Mouse (Mus musculus): ENCODE measurements around the gene Ulk4. TPM values are rescaled to one million over a fixed set of nuclear protein-coding genes. Genes with fewer than 3 reads are reported as not detected.
"Not testable (repeated sequence)": the region's sequence is repeated elsewhere in the genome, so short reads cannot be mapped to it uniquely, and the experiment has no call there.

Ulk4 gene
- polyA plus RNA-seq, 1 experiment = 0.43 TPM

GRCm38 (mm10) chr9:121204149-121204800, 72.7 kb downstream of the Ulk4 start:
- 82% methylated on average over 14 of the region's 14 CpGs for WGBS
- DNase-seq (ENCODE audit: low read depth, low spot score) = no peak

- no peak for DNase-seq (ENCODE audit: low read depth, low spot score)
- 88% methylated on average over 1 of the region's 1 CpGs for WGBS
Measured at GRCm38 (mm10) chr9:121203686-121204085, 73.3 kb downstream of the Ulk4 start.

DNA sequence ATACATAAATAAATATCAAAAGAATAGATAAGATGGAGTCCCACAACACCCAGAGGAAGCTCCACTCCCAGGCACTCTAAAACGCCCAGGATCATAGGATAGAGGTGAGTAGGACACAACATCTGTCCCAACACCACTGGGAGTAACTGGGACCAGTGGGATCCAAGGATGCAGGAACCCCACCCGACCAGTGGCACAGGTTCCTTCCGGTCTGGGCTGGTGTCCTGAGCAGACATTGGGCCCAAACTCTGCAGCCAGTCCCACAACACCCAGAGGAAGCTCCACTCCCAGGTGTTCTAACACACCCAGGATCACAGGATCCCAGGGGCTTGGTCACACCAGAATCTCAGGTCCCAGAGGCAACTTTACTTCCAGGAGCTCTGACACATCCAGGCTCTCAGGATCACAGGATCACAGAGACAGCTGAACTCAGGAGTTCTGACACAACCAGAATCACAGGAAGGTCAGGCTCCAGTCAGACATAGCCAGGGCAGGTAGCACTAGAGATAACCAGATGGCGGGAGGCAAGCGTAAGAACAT, 77.8 kb downstream of the Ulk4 start:
- not testable (repeated sequence) for DNase-seq (ENCODE audit: low read depth, low spot score)
- 83% methylated on average over 5 of the region's 5 CpGs for WGBS

DNA sequence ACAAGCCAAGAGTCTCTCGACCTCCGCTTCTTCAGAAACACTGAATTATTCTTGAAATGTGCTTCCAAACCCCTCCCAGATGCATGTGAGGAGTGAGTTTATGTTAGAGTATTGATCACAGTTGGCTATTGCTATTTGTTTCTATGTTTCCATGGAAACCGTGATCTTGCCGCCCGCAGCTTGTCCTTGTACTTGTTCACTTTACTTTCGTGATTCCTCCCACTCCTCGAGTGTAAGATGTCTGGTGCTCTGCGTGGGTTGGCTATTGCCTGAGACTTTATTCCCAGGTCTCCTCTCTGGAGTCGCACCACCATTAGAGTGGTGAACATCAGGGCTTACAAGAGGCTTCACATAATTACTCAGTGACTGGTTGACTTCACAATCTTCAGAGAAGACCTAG, 80.5 kb downstream of the Ulk4 start:
- DNase-seq (ENCODE audit: low read depth, low spot score) = no peak
- WGBS = 89% methylated on average over 9 of the region's 9 CpGs

DNA sequence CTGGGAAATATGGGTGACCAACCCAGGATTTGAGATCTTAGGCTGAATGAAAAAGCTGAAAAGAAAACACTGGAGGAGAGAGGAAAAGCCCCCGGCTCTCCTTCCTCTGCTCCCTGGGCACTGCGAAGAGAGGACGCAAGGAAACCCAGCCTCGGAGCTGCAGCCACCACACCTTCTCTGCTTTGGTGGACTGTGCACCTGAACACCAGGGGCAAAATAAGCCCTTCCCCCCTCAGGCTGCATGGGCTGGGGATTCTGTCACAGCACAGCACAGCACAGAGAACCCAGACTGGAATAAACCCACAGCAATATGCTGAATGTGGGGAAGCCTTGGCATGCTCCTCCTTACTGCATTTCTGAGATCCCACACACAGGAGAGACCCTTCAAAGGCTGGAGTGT, 81.9 kb downstream of the Ulk4 start:
- 94% methylated on average over 4 of the region's 4 CpGs for WGBS
- no peak for DNase-seq (ENCODE audit: low read depth, low spot score)

GRCm38 (mm10) chr9:121192601-121193370, 84.2 kb downstream of the Ulk4 start:
- 91% methylated on average over 26 of the region's 26 CpGs for WGBS
- no peak for DNase-seq (ENCODE audit: low read depth, low spot score)

DNA sequence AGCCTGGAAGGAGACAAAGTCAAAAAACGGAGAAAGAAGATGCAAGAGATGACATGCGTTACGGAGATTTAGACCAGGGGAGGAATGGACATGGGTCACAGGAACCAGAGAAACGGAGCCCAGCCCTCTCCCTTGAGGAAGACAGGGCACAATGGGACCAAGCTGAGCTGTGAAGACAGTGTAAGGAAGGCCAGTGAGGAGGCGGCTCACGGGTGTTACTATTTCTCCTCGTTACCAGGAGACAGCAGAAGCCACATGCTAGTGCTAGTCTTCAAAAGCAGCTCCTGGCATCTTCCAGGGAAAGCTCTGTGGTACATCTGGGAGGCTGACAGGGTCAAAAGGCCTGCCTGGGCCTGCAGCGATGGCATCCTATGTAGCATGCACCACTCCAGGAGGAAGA, 89.2 kb downstream of the Ulk4 start:
- no peak for DNase-seq (ENCODE audit: low read depth, low spot score)
- WGBS = 88% methylated on average over 8 of the region's 8 CpGs

- 45% methylated on average over 6 of the region's 6 CpGs for WGBS
- no peak for DNase-seq (ENCODE audit: low read depth, low spot score)
Measured at GRCm38 (mm10) chr9:121185796-121186195, 91.2 kb downstream of the Ulk4 start.

DNA sequence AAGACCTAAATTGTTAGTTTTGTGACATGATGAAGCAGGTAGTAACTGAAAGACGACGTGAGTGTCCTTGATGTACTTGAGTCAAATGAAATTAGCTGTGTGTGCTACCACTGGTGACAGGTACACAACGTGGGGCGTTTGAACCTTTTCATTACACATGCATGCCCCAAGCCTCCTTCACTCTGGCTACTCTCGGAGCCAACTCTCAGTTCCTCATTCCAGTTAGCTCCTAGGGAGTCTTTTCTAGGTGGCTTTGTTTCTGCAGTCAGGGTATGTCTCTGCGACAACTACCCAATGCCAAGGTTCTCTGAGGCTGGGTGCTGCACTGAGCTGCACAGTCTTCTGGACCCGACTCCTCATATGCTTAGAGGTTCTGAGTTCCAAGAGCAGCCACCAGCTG, 100.6 kb downstream of the Ulk4 start:
- WGBS = 89% methylated on average over 7 of the region's 7 CpGs
- no peak for DNase-seq (ENCODE audit: low read depth, low spot score)

- WGBS = 91% methylated on average over 11 of the region's 11 CpGs
- DNase-seq (ENCODE audit: low read depth, low spot score) = no peak
Measured at GRCm38 (mm10) chr9:121175201-121175600, 101.8 kb downstream of the Ulk4 start.

DNA sequence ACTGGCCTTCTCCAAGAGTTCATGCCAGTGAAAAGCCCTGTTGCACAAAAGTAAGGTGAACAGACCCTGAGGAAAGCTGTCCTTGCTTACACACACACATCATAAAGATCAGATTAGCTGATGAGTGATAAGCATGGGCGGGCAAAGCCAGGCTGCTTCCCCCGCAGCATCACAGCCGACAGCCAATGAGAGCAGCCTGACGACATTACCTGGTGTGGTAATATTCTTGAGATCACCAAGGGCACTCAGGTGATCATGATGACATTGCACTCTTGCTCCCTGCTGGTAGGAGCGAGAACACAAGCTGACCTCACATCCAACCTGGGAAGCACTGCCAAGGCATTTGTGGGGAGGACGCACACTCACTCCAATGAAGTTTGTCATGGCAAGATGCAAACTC, 104.9 kb downstream of the Ulk4 start:
- WGBS = 58% methylated on average over 6 of the region's 6 CpGs
- no peak for DNase-seq (ENCODE audit: low read depth, low spot score)

- WGBS = 54% methylated on average over 6 of the region's 6 CpGs
- DNase-seq (ENCODE audit: low read depth, low spot score) = no peak
Measured at GRCm38 (mm10) chr9:121171609-121172008, 105.4 kb downstream of the Ulk4 start.

GRCm38 (mm10) chr9:121164607-121165006, 112.4 kb downstream of the Ulk4 start:
- 87% methylated on average over 7 of the region's 7 CpGs for WGBS
- DNase-seq (ENCODE audit: low read depth, low spot score) = no peak

DNA sequence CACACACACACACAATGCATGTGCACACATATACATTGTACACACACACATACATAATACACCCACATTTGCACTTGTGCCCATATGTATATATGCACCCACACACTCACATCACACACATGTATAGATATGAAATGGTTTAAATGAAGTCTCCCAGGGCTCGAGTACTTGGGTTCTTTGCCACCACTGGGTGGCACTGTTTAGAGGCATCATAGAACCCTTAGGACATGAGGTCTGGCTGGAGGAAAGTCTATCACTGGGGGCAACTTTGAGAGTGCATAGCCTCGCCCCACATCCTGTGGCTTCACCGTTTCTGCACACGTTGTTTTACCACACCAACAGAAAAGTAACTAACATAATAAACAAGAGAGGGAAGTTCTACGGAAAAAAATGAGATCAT, 114.2 kb downstream of the Ulk4 start:
- DNase-seq (ENCODE audit: low read depth, low spot score) = peak; percentile 3
- WGBS = 31% methylated on average over 5 of the region's 5 CpGs

- 81% methylated on average over 12 of the region's 12 CpGs for WGBS
- DNase-seq (ENCODE audit: low read depth, low spot score) = no peak
Measured at GRCm38 (mm10) chr9:121161818-121162565, 115.0 kb downstream of the Ulk4 start.

DNA sequence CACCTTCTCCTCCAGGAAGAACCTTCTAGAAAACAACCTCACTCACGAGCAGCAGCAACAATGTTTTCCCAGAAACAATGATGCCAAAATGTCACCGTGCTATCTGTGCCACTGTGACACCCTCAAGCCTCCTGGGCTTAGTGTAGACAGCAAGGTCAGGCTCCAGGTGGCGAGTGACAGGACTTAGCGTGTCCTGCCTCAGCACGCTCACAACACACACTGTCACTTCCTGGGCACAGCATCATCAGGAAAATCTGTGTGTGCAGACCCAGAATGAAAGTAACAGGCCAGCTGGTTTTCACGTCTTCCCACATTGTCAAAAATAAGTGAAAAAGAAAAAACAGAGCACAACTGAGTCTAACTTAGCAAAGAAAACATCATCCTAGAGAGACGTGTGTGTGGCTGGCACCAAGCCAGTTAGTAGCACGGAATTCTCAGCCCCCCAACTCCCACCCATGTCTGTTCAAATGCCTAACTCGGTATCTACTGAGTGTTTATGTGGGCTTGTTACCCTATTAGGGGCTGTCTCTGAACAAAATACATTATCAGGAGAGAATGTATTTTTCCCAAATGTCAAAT, 120.7 kb downstream of the Ulk4 start:
- DNase-seq (ENCODE audit: low read depth, low spot score) = no peak
- WGBS = 63% methylated on average over 9 of the region's 9 CpGs

DNA sequence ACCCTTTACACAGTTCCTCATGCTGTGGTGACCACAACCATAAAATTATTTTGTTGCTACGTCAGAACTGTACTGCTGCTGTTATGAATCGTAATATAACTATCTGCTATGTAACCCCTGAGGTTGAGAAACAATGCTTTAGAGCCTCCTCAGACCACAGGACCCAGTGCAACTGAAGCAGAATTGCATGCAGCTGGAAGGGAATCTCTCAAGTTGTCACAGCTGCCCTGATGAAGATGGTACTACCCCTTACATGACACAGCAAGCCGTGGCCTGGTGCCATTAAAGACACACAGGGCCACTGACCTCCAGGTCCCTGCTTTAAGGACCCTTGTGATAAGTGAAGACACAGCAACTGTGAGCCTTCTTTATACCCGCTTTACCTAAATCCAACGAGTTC, 123.7 kb downstream of the Ulk4 start:
- DNase-seq (ENCODE audit: low read depth, low spot score) = no peak
- 85% methylated on average over 5 of the region's 5 CpGs for WGBS

- DNase-seq (ENCODE audit: low read depth, low spot score) = no peak
- WGBS = 43% methylated on average over 3 of the region's 3 CpGs
Measured at GRCm38 (mm10) chr9:121148602-121149001, 128.4 kb downstream of the Ulk4 start.

GRCm38 (mm10) chr9:121143208-121143607, 133.8 kb downstream of the Ulk4 start:
- DNase-seq (ENCODE audit: low read depth, low spot score) = no peak
- 71% methylated on average over 6 of the region's 6 CpGs for WGBS

- DNase-seq (ENCODE audit: low read depth, low spot score) = no peak
- 37% methylated on average over 6 of the region's 6 CpGs for WGBS
Measured at GRCm38 (mm10) chr9:121132549-121132948, 144.4 kb downstream of the Ulk4 start.

Data from large intestine, adult 2 months (tissue).